Mouse (Mus musculus): ENCODE results near the gene Chil6. TPM values are rescaled to one million over a fixed set of nuclear protein-coding genes. Genes with fewer than 3 reads are reported as not detected.

The Chil6 gene
- not detected for total RNA-seq (2021)
- long read RNA-seq, experiment 1: 0 reads
- long read RNA-seq, experiment 2: 0 reads

DNA sequence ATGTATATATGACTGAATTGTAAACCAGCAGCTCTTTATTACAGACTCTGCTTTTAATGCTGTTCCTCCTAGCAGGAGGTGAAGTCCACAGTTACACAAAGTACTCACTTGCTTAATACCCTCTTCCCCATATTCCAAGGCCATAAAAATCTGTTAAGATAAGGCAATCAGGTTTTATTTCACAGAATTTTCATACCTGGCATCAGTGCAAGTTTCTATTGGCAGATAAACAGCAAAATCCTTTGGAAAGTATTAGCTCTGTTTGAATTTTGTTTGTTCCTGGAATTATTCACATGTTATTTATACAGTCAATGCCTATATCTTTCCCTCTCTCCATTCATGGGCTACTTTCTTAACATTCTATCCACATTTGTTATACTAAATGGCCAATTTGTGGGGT lies at the start of gene Chil6:
Gene Chil6, minus strand, starts transcription at position 101 of the 400 bp plus-strand sequence.
- DNase-seq (ENCODE audit: low spot score in 2 of 2): no peak

DNA sequence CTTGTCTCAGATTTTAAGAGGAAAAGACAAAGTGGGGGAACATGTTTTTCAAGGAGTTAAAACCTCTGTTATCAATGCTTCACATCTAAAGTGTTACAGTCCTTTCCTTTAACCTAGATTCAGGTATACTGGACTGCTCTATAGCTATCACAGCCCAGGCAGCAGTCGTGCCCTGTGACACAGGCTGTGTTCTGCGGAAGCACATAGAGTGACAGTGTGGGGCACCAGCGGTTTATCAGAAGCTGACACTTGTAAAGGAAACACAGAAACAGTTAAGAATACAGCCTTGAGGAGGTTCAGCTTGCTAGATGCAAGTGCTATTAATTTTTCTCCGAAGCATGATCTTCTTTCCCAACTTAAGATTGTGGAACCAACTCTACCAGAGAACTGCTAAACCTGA lies 46.6 kb upstream of the Chil6 start:
- no peak for DNase-seq (ENCODE audit: low spot score in 2 of 2)

DNA sequence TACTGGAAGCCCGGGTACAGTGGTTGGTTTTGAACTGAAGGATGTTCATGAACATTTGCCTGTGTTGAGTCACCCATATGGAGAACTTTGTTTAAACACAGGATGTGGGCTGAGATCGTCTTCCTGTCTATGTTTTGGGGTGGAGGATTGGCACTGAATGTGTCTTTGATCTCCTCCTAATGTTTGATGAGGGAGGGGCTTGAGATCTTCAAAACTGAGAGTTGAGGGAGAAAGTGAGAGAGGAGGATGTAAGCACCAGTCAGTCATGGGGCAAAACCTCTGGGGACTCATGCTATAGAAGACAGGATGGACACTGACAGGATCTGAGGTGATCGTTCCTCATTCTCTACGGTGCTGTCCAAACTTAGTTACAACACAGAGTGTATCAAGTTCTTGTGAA lies 43.6 kb upstream of the Chil6 start:
- no peak for DNase-seq (ENCODE audit: low spot score in 2 of 2)

DNA sequence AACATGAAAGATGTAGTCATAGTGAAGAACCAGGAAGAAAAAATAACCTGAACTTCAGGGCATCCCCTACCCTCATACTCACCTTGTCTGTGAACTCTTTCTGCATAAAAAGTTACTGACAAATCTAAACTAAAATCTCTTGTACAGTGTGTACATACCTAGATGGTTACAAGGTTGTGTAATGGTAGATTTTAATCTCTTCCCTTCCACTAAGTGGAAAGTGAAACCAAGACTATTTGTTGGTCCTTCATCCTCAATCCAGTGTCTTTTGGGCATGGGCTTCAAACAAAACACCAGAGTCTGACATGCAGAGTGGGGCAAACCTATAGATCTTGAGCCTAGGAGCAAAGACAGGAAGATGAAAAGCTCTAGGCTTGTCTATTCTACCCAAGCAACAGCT lies 43.0 kb upstream of the Chil6 start:
- DNase-seq (ENCODE audit: low spot score in 2 of 2): no peak

DNA sequence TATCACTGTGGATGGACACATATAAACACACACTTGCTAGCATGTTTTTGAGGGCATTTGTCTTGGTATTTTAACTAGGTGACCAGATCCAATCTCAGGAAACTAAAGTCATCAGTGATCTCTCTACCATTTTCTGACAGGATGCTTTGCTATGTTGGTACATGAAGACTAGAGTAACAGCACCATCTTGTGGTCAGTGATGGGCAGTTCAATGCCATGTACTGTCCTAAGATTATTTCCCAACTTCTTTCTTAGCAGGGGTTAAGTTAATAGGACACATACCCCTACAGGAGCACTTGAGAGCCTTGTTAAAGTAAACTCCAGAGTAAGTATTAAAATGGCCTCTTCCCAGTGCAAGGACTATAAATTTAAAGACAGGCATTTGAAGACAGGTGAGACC lies 42.6 kb upstream of the Chil6 start:
- peak in 1 of 2 experiments; percentile 8 for DNase-seq (ENCODE audit: low spot score in 2 of 2)

Other genes starting within 250 kb of the Chil6 start
- gene Chil3, start 238.6 kb downstream of the Chil6 start, total RNA-seq (2021): under 1 TPM; 0.26 to 0.83 TPM
- not detected for gene Chil4, start 186.7 kb downstream of the Chil6 start, total RNA-seq (2021)
- gene Dennd2d, start 76.2 kb upstream of the Chil6 start, total RNA-seq (2021): 1 to 10 TPM; 3.5 to 7.2 TPM
- gene Dram2, start 141.6 kb upstream of the Chil6 start, total RNA-seq (2021): 10 to 100 TPM; 75.2 to 87.3 TPM
- gene Cept1, start 141.6 kb upstream of the Chil6 start, total RNA-seq (2021): 10 to 100 TPM; 32.0 to 37.8 TPM

Data from adrenal gland, adult 18-20 months (tissue).